Mouse (Mus musculus) ovary, postnatal 36 days (tissue): ENCODE measurements at regions not wholly inside any gene's neighbourhood (a gene's known extent, or its start where the extent isn't known, plus 50 kb on each side); places are given as distances from the start of the nearest gene placed in this dataset.
"Not testable (repeated sequence)": the region's sequence is repeated elsewhere in the genome, so short reads cannot be mapped to it uniquely, and the experiment has no call there.

Experiments
- DNase-seq: peaks from one replicate; pipeline ENCODE4 v3.0.0; 2022; ENCODE audit warnings: low spot score, mixed read lengths

- DNase-seq: peak; percentile 9
Measured at GRCm38 (mm10) chr12:54517265-54517664, 139.1 kb downstream of the Sptssa start.

DNA sequence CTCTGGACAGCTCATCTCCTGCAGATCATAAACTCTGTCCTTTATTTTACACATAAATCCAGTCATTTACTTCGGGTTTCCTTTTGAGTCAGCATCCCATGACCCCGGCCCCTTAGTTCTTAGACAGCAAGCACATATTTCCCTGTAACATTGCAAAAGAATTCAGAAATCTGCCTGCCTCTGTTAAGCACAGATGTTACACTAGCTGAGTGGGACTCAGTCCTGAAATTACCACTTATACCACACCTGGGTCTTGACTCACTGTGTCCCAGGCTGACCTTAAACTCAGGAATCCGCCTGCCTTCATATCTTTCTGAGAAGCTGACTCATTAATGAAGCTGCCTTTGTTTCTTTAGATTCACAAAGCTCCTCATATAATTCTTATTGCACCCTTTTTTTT is 139.9 kb downstream of the Sptssa start:
- DNase-seq: no peak

DNA sequence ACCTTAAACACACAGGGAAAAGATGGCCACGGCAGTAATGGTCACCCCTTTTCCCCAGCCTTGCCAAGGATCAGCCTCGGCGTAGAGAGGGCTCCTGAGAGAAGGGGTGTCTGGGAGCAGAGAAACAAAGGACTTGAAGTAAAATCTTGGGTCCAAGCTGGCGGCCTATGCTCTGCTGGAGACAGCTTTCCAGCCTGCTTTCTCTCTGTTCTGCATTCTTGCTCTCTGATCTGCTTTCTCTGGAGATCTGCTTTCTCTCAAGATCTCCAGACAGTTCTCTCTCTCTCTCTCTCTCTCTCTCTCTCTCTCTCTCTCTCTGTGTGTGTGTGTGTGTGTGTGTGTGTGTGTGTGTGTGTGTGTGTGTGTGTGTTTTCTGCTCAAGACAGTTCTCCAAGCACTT is 140.3 kb downstream of the Sptssa start:
- DNase-seq: not testable (repeated sequence)

- DNase-seq: no peak
Measured at GRCm38 (mm10) chr12:54509903-54510302, 146.5 kb downstream of the Sptssa start.

DNA sequence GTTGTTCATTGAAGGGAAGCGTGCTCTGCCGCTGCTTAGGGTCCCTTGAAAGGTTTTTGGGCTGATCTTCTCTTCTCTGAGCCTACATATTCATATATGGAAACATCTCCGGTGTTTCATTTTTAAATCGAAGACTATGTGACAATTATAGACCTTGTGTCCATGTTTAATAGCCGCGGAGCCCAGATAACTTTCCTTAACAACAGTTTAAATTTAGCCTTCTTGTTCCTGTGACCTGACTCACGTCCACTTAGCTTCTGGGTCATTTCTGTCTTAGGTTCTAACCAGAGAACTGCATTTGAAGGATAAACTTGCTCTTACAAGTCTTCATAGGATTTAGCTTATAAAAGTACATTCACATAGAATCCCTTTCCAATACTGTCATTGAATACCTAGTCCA is 153.6 kb downstream of the Sptssa start:
- DNase-seq: no peak

- no peak for DNase-seq
Measured at GRCm38 (mm10) chr12:54499963-54500362, 156.4 kb downstream of the Sptssa start.

DNA sequence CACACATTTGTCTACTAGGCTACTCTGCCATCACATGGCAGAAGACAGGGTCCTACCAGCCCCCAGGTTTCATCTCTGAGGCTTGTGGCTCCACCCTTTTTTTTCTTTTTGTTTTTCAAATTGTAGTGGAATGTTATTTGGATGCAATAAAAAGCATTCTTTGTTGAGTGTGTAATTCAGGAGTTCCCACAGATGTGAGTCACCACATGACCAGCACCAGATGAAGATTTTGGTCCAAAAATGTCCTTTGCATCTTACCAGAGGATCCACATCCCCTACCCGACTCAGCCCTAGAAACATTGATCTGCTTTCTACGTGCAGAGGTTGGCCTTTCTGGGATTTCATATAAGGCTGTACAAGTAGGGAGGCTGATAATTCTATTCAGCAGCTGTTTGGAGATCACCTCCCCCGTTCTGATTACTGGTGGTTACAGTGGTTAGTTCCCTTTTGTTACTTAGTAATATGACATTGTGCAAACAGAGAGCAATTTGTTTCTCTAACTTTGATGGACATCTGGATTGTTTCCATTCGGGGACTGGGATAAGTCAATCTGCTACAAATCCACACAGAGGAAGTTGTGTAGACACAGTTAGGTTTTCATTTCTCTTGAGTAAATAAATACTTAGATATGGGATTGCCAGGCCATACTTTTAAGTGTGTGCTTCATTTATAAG is 160.5 kb downstream of the Sptssa start:
- DNase-seq: no peak

DNA sequence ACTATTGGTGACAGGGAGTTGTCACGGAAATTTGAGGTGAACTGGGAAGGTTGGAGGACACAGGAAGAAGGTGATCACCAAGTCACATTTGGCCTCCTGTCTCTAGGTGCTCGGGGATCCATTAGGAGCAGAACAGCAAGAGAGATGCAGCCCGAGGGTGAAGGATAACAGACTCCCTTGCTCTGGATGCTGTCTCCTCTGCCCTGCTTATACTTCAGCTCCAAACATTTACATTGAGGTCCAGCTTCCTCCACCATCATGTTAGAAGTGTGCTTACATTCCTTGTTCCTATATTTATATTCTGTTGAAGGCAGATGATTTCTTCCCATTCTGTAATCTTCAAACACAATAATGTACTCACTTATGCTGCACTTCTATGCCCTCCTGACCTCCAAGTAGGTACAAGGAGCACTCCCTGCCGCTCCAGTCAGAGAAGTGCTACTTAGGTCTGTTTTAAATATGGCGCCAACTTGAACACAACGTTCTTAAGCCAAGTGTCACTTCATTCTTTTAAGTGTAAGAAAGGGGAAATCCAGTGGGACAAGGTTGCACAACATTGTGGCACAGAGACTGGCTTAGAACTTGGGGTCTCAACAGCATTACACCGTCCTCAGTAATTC is 161.5 kb downstream of the Sptssa start:
- no peak for DNase-seq

GRCm38 (mm10) chr12:54492737-54493136 is 163.6 kb downstream of the Sptssa start:
- DNase-seq: no peak

DNA sequence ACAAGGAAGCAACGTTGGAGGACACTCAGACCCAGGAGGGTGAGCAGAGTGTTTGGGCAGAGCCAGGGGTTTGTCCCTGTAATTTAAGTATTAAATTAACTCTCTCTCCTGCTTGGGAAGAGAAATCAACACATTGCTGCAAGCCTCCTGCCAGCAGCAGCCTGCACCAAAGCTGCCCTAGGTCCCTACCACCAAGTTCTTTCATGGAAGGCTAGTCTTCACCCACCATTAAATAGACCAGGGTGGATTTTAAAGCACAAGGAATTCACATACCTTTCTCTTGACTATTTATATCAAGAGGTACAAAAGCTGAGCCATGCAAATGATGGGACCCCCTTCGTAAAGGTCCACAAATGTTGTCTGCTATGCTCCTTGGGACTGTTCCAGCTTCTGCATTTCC is 165.9 kb downstream of the Sptssa start:
- no peak for DNase-seq

DNA sequence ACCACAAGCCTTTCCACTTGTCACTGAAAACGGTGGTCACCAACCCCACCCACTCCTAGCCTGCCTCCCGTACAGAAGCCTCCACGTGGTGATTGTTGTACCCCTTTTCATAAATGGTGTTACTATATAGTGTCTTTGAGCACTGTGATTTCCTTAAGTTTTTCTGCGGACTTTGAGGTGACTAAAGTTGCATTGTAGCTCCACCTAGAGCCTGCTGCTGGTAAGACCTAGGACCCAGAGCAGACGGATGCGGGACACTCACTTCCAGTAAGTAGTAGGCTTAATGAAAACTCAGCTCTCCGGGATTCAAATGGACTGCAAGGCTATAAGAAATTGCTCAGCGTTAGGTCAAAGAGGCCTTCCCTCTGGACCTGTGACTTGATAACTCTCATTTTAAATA is 166.7 kb downstream of the Sptssa start:
- DNase-seq: peak; percentile 59

DNA sequence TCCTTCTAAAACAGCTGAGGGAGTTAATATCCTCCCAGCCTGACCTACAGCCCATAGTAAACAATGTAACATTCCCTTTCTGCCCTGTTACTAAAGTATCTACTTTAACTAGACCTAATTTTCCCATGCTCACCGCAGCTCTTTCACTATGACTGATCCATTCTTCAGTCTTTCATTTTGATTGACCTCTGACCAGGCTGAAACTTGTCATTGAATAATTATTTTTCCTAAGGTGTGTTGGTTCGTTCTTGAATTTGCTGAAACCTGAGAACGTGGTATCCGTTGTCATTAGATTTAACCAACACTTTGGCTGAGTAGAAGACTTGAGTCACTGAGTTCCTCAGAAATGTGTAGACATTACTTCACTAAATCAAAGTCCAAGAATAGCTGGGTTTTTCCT is 168.7 kb downstream of the Sptssa start:
- DNase-seq: no peak

DNA sequence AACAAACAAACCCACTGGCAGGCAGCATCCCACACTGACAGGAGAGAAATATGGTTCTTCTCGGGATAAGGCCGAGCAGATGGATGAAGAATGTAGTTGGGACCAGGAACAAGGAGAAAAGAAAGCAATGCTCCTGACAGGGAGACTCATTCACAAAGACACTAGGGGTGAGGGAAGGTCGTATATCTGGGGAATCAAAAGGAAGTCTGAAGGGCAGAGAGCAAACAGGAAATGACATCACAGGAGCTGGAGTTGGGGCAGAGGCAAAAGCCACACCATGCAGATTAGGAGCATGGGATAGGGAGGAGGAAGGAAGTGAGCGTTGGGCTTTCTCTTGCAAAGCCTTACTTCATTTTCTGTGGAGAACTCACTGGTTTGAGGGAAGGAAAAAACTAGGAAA is 174.4 kb downstream of the Sptssa start:
- no peak for DNase-seq

GRCm38 (mm10) chr12:54479841-54480240 is 176.5 kb downstream of the Sptssa start:
- DNase-seq: no peak

DNA sequence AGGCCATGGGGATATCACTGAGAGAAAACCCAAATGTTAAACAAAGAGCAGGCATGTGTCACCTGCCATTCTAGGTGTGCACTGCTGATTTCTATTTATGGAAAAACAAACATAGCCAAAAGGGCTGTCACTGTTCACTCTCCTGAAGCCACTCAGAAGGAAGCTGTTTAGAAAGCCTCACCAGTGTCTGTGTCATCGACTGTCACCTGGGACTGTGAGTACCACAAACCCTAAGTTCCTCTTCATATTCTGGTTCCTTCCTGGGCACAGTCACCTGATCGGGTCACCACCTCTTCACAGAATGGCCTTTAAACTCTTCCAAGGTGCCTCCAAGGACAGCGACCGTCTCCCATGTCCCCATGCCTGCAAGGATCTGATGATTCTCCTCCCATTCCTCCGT is 183.5 kb downstream of the Sptssa start:
- DNase-seq: no peak

GRCm38 (mm10) chr12:54472407-54472806 is 184.0 kb downstream of the Sptssa start:
- DNase-seq: no peak

- DNase-seq: no peak
Measured at GRCm38 (mm10) chr12:54467635-54468034, 188.7 kb downstream of the Sptssa start.

- DNase-seq: no peak
Measured at GRCm38 (mm10) chr12:54463806-54464205, 192.6 kb downstream of the Sptssa start.

GRCm38 (mm10) chr12:54461411-54461810 is 195.0 kb downstream of the Sptssa start:
- DNase-seq: no peak

DNA sequence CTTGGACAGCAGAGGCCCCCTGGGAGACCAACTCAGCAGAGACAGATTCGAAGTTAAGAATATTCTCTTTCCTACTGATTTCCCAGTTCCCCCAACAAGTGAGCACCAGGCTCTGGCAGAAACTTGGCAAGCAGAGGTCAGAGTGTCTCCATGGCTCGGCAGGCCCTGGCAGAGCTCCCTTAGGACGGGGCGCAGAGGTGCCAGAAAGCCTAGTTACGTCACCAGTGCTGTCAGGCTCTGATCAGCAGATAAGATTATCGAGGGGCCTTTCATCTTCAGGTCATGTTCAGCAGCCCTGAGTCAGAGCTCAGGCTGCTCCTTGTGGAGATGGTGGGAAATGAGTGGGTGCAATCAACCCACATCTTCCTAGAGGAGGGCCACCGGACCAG is 196.2 kb downstream of the Sptssa start:
- DNase-seq: peak; percentile 36

- no peak for DNase-seq
Measured at GRCm38 (mm10) chr12:54459462-54460134, 196.8 kb downstream of the Sptssa start.

GRCm38 (mm10) chr12:54456731-54457130 is 199.6 kb downstream of the Sptssa start:
- no peak for DNase-seq

DNA sequence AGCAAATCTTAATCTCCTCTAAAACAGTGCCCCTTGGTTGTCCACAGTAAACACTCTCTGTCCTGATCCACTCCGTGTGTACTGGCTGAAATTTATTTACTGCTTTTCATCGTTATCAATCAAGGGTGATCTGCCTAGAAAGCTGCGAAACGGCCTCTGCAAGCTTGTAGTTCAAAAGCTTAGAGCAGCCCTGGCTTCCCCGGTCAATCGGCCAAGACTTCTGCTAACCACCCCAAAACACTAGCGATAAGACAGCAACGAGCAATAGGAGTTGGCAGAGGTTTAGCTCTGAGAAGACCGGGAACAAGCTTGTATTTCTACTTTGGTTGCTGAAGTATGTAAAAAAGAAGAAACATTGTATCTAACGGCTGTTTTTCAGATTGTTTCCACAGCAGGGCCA is 201.8 kb downstream of the Sptssa start:
- DNase-seq: peak; percentile 17

DNA sequence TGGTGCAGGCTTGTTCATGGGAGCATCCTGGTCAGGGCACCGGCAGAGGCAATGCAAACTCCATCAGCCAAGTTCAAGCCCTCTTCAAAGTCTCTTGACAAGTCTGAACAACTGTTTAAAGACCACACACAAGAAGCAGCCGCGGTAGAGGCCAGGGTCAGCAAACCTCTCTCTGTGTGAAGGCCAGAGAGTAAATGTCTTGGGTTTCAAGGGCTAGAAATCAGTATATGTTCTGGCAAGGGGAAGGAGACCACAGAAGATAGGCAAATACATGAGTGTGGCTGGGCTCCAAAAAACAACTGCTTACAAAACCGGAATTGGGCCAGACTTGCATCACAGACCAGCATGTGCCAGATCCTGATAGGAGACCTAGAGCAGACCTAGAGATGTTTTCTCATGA is 203.0 kb downstream of the Sptssa start:
- no peak for DNase-seq
